Mouse (Mus musculus) cerebellum, postnatal 10 days (tissue): ENCODE results near the gene Fcamr.

ENCODE experiments used
- DNase-seq, 2 experiments: peaks; one replicate each; pipeline ENCODE4 v3.0.0; 2021; ENCODE audit warnings: mixed read lengths in 2 of 2

The Fcamr gene

GRCm38 (mm10) chr1:130804279-130804678, 3.6 kb downstream of the Fcamr start:
- no peak for DNase-seq

GRCm38 (mm10) chr1:130810906-130811305, 10.2 kb downstream of the Fcamr start:
- no peak for DNase-seq

GRCm38 (mm10) chr1:130811316-130811715, 10.6 kb downstream of the Fcamr start:
- no peak for DNase-seq

GRCm38 (mm10) chr1:130819737-130820136, 19.0 kb downstream of the Fcamr start:
- no peak for DNase-seq

GRCm38 (mm10) chr1:130820316-130821148, 19.8 kb downstream of the Fcamr start:
- DNase-seq = no peak

- DNase-seq = no peak
Observed at GRCm38 (mm10) chr1:130821149-130821471, 20.4 kb downstream of the Fcamr start.

GRCm38 (mm10) chr1:130821911-130822625, 21.4 kb downstream of the Fcamr start:
- DNase-seq = no peak

- DNase-seq = no peak
Observed at GRCm38 (mm10) chr1:130826448-130826847, 25.7 kb downstream of the Fcamr start, which contains the start of gene Pigr. Pigr (plus strand) TSS chr1:130826684.

GRCm38 (mm10) chr1:130828656-130829055, 28.0 kb downstream of the Fcamr start:
- peak; percentile 33 to 50 for DNase-seq

- DNase-seq = peak; percentile 36 to 50
Observed at GRCm38 (mm10) chr1:130829906-130830830, 29.5 kb downstream of the Fcamr start.

- no peak for DNase-seq
Observed at GRCm38 (mm10) chr1:130832230-130833149, 31.8 kb downstream of the Fcamr start.

- peak; percentile 77 to 82 for DNase-seq
Observed at GRCm38 (mm10) chr1:130835161-130835936, 34.6 kb downstream of the Fcamr start.

- DNase-seq = peak; percentile 47 to 62
Observed at GRCm38 (mm10) chr1:130838288-130838687, 37.6 kb downstream of the Fcamr start.

- no peak for DNase-seq
Observed at GRCm38 (mm10) chr1:130840599-130841379, 40.1 kb downstream of the Fcamr start.

- no peak for DNase-seq
Observed at GRCm38 (mm10) chr1:130841621-130842020, 40.9 kb downstream of the Fcamr start.

- DNase-seq = no peak
Observed at GRCm38 (mm10) chr1:130844516-130844915, 43.8 kb downstream of the Fcamr start.

GRCm38 (mm10) chr1:130849530-130850214, 49.0 kb downstream of the Fcamr start:
- no peak for DNase-seq

GRCm38 (mm10) chr1:130850405-130850804, 49.7 kb downstream of the Fcamr start:
- no peak for DNase-seq

- DNase-seq = no peak
Observed at GRCm38 (mm10) chr1:130854819-130855218, 54.1 kb downstream of the Fcamr start.

- DNase-seq = no peak
Observed at GRCm38 (mm10) chr1:130855723-130856122, 55.0 kb downstream of the Fcamr start.
